Mouse (Mus musculus) megakaryocyte, adult 5-6 weeks (primary cell): Measurements from ENCODE around the gene Ltf. TPM values are rescaled to one million over a fixed set of nuclear protein-coding genes. Genes with fewer than 3 reads are reported as not detected.

ENCODE experiments used
- ATAC-seq: 2 replicates; pipeline ENCODE4 v1.8.0; 2016; ENCODE audit warnings: mild to moderate bottlenecking, inconsistent platforms; ENCODE audit not compliant: poor library complexity, severe bottlenecking
- total RNA-seq, 2 experiments: library from RNA; stranded (forward) in 1 of 2; stranded (reverse) in 1 of 2; fragments of 153-499, 151-499 nt in 1 of 2; fragments of 221-1000, 200-1000 nt in 1 of 2; gene quantifications; 2 replicates each; pipeline versions ENCODE4 v1.2.3 to v1.2.4; 2015 to 2017

Gene Ltf
- total RNA-seq, 2 experiments from 2014 or later = 1,347 to 1,568 TPM

DNA sequence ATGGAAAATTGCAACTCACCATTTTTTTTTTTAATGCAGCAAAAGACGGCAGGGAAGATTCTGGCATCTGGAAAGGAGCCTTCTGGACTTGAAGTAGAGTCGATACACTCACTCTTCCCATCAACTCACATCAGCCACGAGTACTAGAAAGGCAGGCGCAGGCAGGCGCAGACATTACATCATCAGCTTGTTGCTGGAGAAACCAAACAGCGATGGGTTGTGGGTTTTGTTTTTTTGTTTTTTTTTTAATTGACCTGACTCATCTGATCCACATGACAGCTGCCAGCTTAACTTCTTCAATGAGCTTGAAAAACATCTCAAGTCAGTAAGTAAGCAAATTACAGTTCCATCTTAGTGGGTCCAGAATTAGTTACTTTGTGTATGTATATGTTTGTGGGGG, 67.1 kb downstream of the Ltf start:
- ATAC-seq = no peak

DNA sequence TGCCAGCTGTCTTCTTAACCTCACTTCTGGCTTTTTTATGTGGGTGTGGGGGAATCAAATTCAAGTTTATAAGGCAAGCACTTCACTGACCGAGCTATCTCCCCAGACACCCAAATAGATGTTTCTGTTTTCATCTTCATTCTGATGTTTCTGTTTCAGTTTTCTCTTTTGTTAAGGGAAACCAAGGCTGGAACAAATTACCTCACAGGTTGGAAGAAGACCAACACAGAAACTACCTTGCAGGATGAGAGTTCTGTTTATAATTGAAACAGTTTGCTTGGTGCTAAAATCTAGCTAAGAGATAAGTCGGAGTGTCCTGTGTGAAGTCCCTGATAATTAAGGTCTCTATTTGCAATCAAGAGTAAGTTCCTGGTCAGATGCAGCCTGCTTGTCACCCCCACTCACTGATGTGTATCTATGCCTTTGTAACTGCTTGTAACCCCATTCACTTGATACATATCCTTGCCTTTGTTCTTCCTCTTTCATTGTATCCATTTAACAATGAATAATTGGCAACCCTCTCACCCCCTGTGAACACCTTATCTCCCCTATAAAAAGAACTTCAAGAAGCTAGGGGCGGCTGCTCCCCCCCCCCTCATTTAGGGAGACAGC, 68.0 kb downstream of the Ltf start:
- ATAC-seq = peak; percentile 33; the same call in 1 of the 2 replicates

DNA sequence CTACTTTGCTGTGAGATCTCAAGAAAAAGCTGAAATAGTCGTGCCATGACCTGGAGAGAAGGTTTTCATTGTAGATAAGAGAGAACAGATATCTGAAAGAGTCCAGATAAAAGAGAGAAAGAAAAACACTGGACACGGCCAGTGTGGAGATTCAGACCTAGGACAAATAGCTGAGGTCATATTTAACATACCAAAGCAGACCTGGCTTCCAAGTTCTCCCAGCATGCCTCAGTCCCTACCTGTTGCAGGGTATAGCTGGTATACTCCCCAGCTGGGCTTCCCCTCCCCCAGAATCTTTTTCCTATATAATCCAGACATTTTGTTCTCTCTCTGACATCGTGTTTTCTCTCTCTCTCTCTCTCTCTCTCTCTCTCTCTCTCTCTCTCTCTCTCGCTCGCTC, 68.9 kb downstream of the Ltf start:
- ATAC-seq = no peak

DNA sequence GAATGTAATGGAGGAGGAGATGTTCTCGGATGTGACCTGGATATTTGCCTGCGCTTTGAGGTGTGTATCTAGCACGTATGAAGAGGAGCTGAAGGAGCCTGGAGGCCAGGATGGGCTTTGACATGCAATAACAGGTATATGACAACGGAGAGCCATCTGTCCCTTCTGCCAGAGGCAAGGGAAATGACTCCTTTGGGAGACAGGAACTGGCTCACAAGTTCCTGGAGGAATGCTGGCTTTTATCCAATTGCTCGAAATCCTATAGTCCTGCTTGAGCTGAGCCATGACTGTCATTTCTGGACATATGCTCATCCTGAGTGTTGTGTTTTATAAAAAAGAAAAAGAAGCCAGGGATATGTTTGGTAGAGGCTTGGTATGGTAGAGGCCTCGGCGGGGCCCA, 69.8 kb downstream of the Ltf start:
- ATAC-seq = no peak

Other genes starting within 250 kb of the Ltf start
- gene Prss42, start 221.1 kb upstream of the Ltf start, total RNA-seq (2015) = not detected in 2 replicates
- not detected in 2 replicates for gene Prss42, start 221.1 kb upstream of the Ltf start, total RNA-seq (2017)
- gene Prss44, start 205.3 kb upstream of the Ltf start, total RNA-seq (2015) = not detected in 2 replicates
- gene Prss44, start 205.3 kb upstream of the Ltf start, total RNA-seq (2017) = not detected in 2 replicates
- gene Prss43, start 192.6 kb upstream of the Ltf start, total RNA-seq (2015) = not detected in 2 replicates
- gene Prss43, start 192.6 kb upstream of the Ltf start, total RNA-seq (2017) = not detected in 2 replicates
- gene Prss45, start 184.7 kb upstream of the Ltf start, total RNA-seq (2015) = not detected in 2 replicates
- gene Prss45, start 184.7 kb upstream of the Ltf start, total RNA-seq (2017) = not detected in 2 replicates
- not detected in 2 replicates for gene Prss46, start 174.8 kb upstream of the Ltf start, total RNA-seq (2015)
- gene Prss46, start 174.8 kb upstream of the Ltf start, total RNA-seq (2017) = not detected in 2 replicates
- gene Prss50, start 161.3 kb upstream of the Ltf start, total RNA-seq (2015) = 1.0 TPM in 1 of 2 replicates, not detected in the other
- 0.15 TPM in 1 of 2 replicates, not detected in the other for gene Prss50, start 161.3 kb upstream of the Ltf start, total RNA-seq (2017)
- 0.29 and 0.48 TPM in 2 replicates for gene Als2cl, start 139.4 kb upstream of the Ltf start, total RNA-seq (2015)
- gene Als2cl, start 139.4 kb upstream of the Ltf start, total RNA-seq (2017) = 0.61 and 2.9 TPM in 2 replicates
- 0.05 TPM in 1 of 2 replicates, not detected in the other for gene Tmie, start 139.2 kb upstream of the Ltf start, total RNA-seq (2015)
- gene Tmie, start 139.2 kb upstream of the Ltf start, total RNA-seq (2017) = not detected in 2 replicates
- gene Fam240a, start 102.4 kb upstream of the Ltf start, total RNA-seq (2015) = not detected in 2 replicates
- gene Fam240a, start 102.4 kb upstream of the Ltf start, total RNA-seq (2017) = not detected in 2 replicates
- not detected in 2 replicates for gene Tdgf1, start 73.1 kb upstream of the Ltf start, total RNA-seq (2015)
- not detected in 2 replicates for gene Tdgf1, start 73.1 kb upstream of the Ltf start, total RNA-seq (2017)
- gene Lrrc2, start 67.7 kb upstream of the Ltf start, total RNA-seq (2015) = not detected in 2 replicates
- 0.04 TPM in 1 of 2 replicates, not detected in the other for gene Lrrc2, start 67.7 kb upstream of the Ltf start, total RNA-seq (2017)
- not detected in 2 replicates for gene Rtp3, start 28.7 kb upstream of the Ltf start, total RNA-seq (2015)
- gene Rtp3, start 28.7 kb upstream of the Ltf start, total RNA-seq (2017) = not detected in 2 replicates
- gene Ccrl2, start 38.2 kb downstream of the Ltf start, total RNA-seq (2015) = 3.7 and 8.9 TPM in 2 replicates
- gene Ccrl2, start 38.2 kb downstream of the Ltf start, total RNA-seq (2017) = 4.3 and 11.1 TPM in 2 replicates
- gene Lrrfip2, start 98.3 kb downstream of the Ltf start, total RNA-seq (2015) = 77.9 and 85.2 TPM in 2 replicates
- gene Lrrfip2, start 98.3 kb downstream of the Ltf start, total RNA-seq (2017) = 137 and 138 TPM in 2 replicates